Mouse (Mus musculus) liver, embryonic 13.5 days (tissue): ENCODE measurements around the gene Usp32. TPM values are rescaled to one million over a fixed set of nuclear protein-coding genes. Genes with fewer than 3 reads are reported as not detected.

Experiments
- ATAC-seq: fragments of 200-750 bp; cut with Nextera tagmentation; 2 replicates; pipeline ENCODE4 v1.8.0; 2017; ENCODE audit warnings: low read depth, mild to moderate bottlenecking, moderate number of reproducible peaks, moderate library complexity
- DNase-seq: peaks from one replicate; pipeline ENCODE4 v3.0.0; 2022
- H3K27ac ChIP-seq: fragments of 300-500 bp; sonication (generic); 2 replicates; pipeline ENCODE4 v1.5.1; 2015; ENCODE audit warnings: moderate library complexity, mild to moderate bottlenecking, inconsistent platforms
- H3K27me3 ChIP-seq: fragments of 300-500 bp; sonication (generic); 2 replicates; pipeline ENCODE4 v1.6.1; 2015; ENCODE audit warnings: mild to moderate bottlenecking, inconsistent platforms
- H3K36me3 ChIP-seq: fragments of 300-500 bp; sonication (generic); 2 replicates; pipeline ENCODE4 v1.6.1; 2015; ENCODE audit warnings: mild to moderate bottlenecking, inconsistent platforms
- H3K4me1 ChIP-seq: fragments of 300-500 bp; sonication (generic); replicated peaks from 2 replicates; pipeline ENCODE4 v1.6.1; 2015; ENCODE audit warnings: inconsistent platforms
- H3K4me2 ChIP-seq: fragments of 300-500 bp; sonication (generic); 2 replicates; pipeline ENCODE4 v1.6.1; 2015; ENCODE audit warnings: inconsistent platforms, mild to moderate bottlenecking, moderate library complexity
- H3K4me3 ChIP-seq: fragments of 300-500 bp; sonication (generic); replicated peaks from 2 replicates; pipeline ENCODE4 v1.5.1; 2015; ENCODE audit warnings: mild to moderate bottlenecking, inconsistent platforms
- H3K9ac ChIP-seq: fragments of 300-500 bp; sonication (generic); 2 replicates; pipeline ENCODE4 v1.6.1; 2015; ENCODE audit warnings: mild to moderate bottlenecking, inconsistent platforms
- H3K9me3 ChIP-seq: fragments of 300-500 bp; sonication (generic); replicated peaks from 2 replicates; pipeline ENCODE4 v1.6.1; 2016; ENCODE audit warnings: inconsistent platforms
- WGBS: fragments of 180-500 bp; shearing (Covaris S2); methylation state at CpG from one replicate; pipeline ENCODE4 v1.1.7; 2015; ENCODE audit not compliant: insufficient replicate concordance; 5-methylcytosine and 5-hydroxymethylcytosine counted together
- polyA plus RNA-seq: library from polyadenylated mRNA; unstranded; fragments of >200 nt; fragmentation: Nextera tagmentation; extraction: Ambion mirVana; gene quantifications from 2 replicates; pipeline ENCODE4 v1.2.1, GENCODE M21; 2015

Gene Usp32
- 9.7 and 10.0 TPM in 2 replicates for polyA plus RNA-seq

GRCm38 (mm10) chr11:85139581-85140540 lies at the start of gene Usp32:
Usp32 (minus strand) TSS chr11:85140161.
- H3K4me3 ChIP-seq = peak within 1 kb of the TSS; percentile 98
- peak within 1 kb of the TSS; percentile 97 for H3K27ac ChIP-seq
- H3K36me3 ChIP-seq = peaks cover 12% of the 10 kb centered on the region
- H3K4me2 ChIP-seq = peak within 1 kb of the TSS; percentile 77
- H3K9ac ChIP-seq = peak within 1 kb of the TSS; percentile 99
- H3K4me1 ChIP-seq = peaks cover 47% of the 10 kb centered on the region
- peak; percentile 98 for DNase-seq
- under 1% methylated on average over 94 of the region's 94 CpGs for WGBS
- no peaks in the 10 kb centered on the region for H3K27me3 ChIP-seq
- peak; percentile 96 for ATAC-seq
- no peaks in the 10 kb centered on the region for H3K9me3 ChIP-seq

- H3K4me3 ChIP-seq = no peak overlapping the region
- 38% methylated on average over 4 of the region's 4 CpGs for WGBS
- DNase-seq = no peak
- 0 out of 2 replicates have a peak overlapping the region, but pooled peaks have one; percentile 30 for H3K27ac ChIP-seq
- H3K27me3 ChIP-seq = no peaks in the 10 kb centered on the region
- peak; percentile 74 for ATAC-seq
- H3K4me1 ChIP-seq = peaks cover 12% of the 10 kb centered on the region
- H3K36me3 ChIP-seq = peaks cover 44% of the 10 kb centered on the region
- H3K4me2 ChIP-seq = no peak overlapping the region
- H3K9ac ChIP-seq = no peak overlapping the region
- no peaks in the 10 kb centered on the region for H3K9me3 ChIP-seq
Measured at GRCm38 (mm10) chr11:85189110-85189509, 49.1 kb upstream of the Usp32 start.

- no peaks in the 10 kb centered on the region for H3K27me3 ChIP-seq
- peaks cover 8% of the 10 kb centered on the region for H3K36me3 ChIP-seq
- H3K9ac ChIP-seq = no peak overlapping the region
- DNase-seq (no peak), ATAC-seq (no peak)
- H3K9me3 ChIP-seq = no peaks in the 10 kb centered on the region
- H3K4me2 ChIP-seq = no peak overlapping the region
- WGBS = 80% methylated on average over 6 of the region's 6 CpGs
- no peak overlapping the region for H3K27ac ChIP-seq
- H3K4me3 ChIP-seq = no peak overlapping the region
- peaks cover 25% of the 10 kb centered on the region for H3K4me1 ChIP-seq
Measured at GRCm38 (mm10) chr11:85184839-85185238, 44.9 kb upstream of the Usp32 start.

- Histone ChIP-seq H3K27ac (no peak overlapping the region), H3K9ac (no peak overlapping the region), H3K36me3 (peaks cover 4% of the 10 kb centered on the region; the same call in 1 of the 2 replicates), H3K4me2 (no peak overlapping the region), H3K4me1 (peaks cover 19% of the 10 kb centered on the region), H3K4me3 (no peak overlapping the region), H3K9me3 (no peaks in the 10 kb centered on the region), H3K27me3 (no peaks in the 10 kb centered on the region)
- peak; percentile 42; the same call in 1 of the 2 replicates for ATAC-seq
- WGBS = 71% methylated on average over 5 of the region's 5 CpGs
- peak; percentile 57 for DNase-seq
Measured at GRCm38 (mm10) chr11:85184082-85184481, 44.1 kb upstream of the Usp32 start.

- DNase-seq = no peak
- no peaks in the 10 kb centered on the region for H3K9me3 ChIP-seq
- peak overlapping the region; percentile 61 for H3K4me3 ChIP-seq
- 35% methylated on average over 13 of the region's 13 CpGs for WGBS
- peak overlapping the region; percentile 67 for H3K9ac ChIP-seq
- peaks cover 12% of the 10 kb centered on the region for H3K4me1 ChIP-seq
- H3K4me2 ChIP-seq = peak overlapping the region; percentile 78
- no peaks in the 10 kb centered on the region for H3K36me3 ChIP-seq
- H3K27me3 ChIP-seq = no peaks in the 10 kb centered on the region
- 0 out of 2 replicates have a peak, but pooled peaks have one; percentile 21 for ATAC-seq
- no peak overlapping the region for H3K27ac ChIP-seq
Measured at GRCm38 (mm10) chr11:85183284-85183779, 43.4 kb upstream of the Usp32 start.

- no peaks in the 10 kb centered on the region for H3K9me3 ChIP-seq
- WGBS = 4% methylated on average over 20 of the region's 20 CpGs
- peak; percentile 70 for DNase-seq
- H3K4me2 ChIP-seq = peak overlapping the region; percentile 78
- H3K4me1 ChIP-seq = peaks cover 12% of the 10 kb centered on the region
- H3K27me3 ChIP-seq = no peaks in the 10 kb centered on the region
- H3K4me3 ChIP-seq = peak overlapping the region; percentile 61
- H3K36me3 ChIP-seq = no peaks in the 10 kb centered on the region
- H3K9ac ChIP-seq = peak overlapping the region; percentile 67
- ATAC-seq = peak; percentile 79
- H3K27ac ChIP-seq = 0 out of 2 replicates have a peak overlapping the region, but pooled peaks have one; percentile 29
Measured at GRCm38 (mm10) chr11:85182617-85183283, 42.8 kb upstream of the Usp32 start.

GRCm38 (mm10) chr11:85178413-85178812 lies 38.5 kb upstream of the Usp32 start:
- H3K27ac ChIP-seq = no peak overlapping the region
- 60% methylated on average over 4 of the region's 4 CpGs for WGBS
- no peaks in the 10 kb centered on the region for H3K36me3 ChIP-seq
- no peak overlapping the region for H3K4me2 ChIP-seq
- no peak for ATAC-seq
- H3K4me3 ChIP-seq = no peak overlapping the region
- H3K9ac ChIP-seq = no peak overlapping the region
- no peaks in the 10 kb centered on the region for H3K27me3 ChIP-seq
- H3K9me3 ChIP-seq = no peaks in the 10 kb centered on the region
- peaks cover 12% of the 10 kb centered on the region for H3K4me1 ChIP-seq
- DNase-seq = no peak

- no peak overlapping the region for H3K4me2 ChIP-seq
Measured at GRCm38 (mm10) chr11:85177761-85178160, 37.8 kb upstream of the Usp32 start.

GRCm38 (mm10) chr11:85175941-85176340 lies 36.0 kb upstream of the Usp32 start:
- Histone ChIP-seq H3K36me3 (no peaks in the 10 kb centered on the region), H3K27ac (no peak overlapping the region), H3K9me3 (no peaks in the 10 kb centered on the region), H3K4me1 (peaks cover 2% of the 10 kb centered on the region), H3K4me2 (no peak overlapping the region), H3K4me3 (no peak overlapping the region), H3K27me3 (no peaks in the 10 kb centered on the region), H3K9ac (no peak overlapping the region)
- no peak for DNase-seq
- ATAC-seq = no peak
- 69% methylated on average over 3 of the region's 3 CpGs for WGBS

More at GRCm38 (mm10) chr11:85177761-85178160, 37.8 kb upstream of the Usp32 start:
- DNase-seq (no peak), ATAC-seq (no peak)
- Histone ChIP-seq H3K36me3 (no peaks in the 10 kb centered on the region), H3K4me3 (no peak overlapping the region), H3K4me1 (peaks cover 5% of the 10 kb centered on the region), H3K27ac (no peak overlapping the region), H3K9ac (no peak overlapping the region), H3K9me3 (no peaks in the 10 kb centered on the region), H3K27me3 (no peaks in the 10 kb centered on the region)
- WGBS = 56% methylated on average over 6 of the region's 6 CpGs

GRCm38 (mm10) chr11:85170833-85171232 lies 30.9 kb upstream of the Usp32 start:
- H3K9me3 ChIP-seq = no peaks in the 10 kb centered on the region
- DNase-seq (no peak), ATAC-seq (no peak; the same call in 1 of the 2 replicates)
- H3K27ac ChIP-seq = no peak overlapping the region
- H3K36me3 ChIP-seq = no peaks in the 10 kb centered on the region
- H3K9ac ChIP-seq = peak overlapping the region; percentile 65; the same call in 1 of the 2 replicates
- 53% methylated on average over 2 of the region's 2 CpGs for WGBS
- H3K27me3 ChIP-seq = no peaks in the 10 kb centered on the region
- no peak overlapping the region for H3K4me3 ChIP-seq
- H3K4me2 ChIP-seq = peak overlapping the region; percentile 62; the same call in 1 of the 2 replicates
- peaks cover 13% of the 10 kb centered on the region for H3K4me1 ChIP-seq
